Mouse (Mus musculus): ENCODE data around the gene Pacs1.

DNA sequence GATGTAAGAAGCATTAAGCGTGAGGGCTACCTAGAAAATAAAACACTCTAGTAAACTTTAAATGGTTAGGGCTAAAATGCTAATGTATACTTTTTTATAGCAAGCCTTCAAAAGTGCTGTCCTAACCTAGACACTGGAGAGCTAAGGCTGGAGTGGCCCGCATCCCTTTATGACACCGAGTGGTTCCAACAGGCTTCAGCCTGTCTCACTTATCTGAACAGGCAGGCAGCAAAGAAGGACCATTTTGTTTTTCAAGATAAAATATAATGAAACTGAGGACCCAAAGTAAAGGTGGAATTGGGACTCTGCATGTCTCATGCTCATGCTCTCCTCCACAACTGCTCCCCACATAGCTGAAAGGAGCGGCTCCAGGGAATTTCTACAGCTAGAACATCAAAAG is 105.4 kb downstream of the Pacs1 start:
- TF ChIP-seq CTCF (IDR thresholded peaks at IDR 0.05; ENCODE audit: insufficient read depth, low read depth, low read length) (no peak), POLR2A (IDR thresholded peaks at IDR 0.05; ENCODE audit: insufficient read depth, low read depth, low read length) (no peak)
